Mouse (Mus musculus): ENCODE data around the gene Adam8.

GRCm38 (mm10) chr7:139930732-139931131, 61.6 kb downstream of the Adam8 start:
- TF ChIP-seq CTCF (IDR thresholded peaks at IDR 0.05) (peak; percentile 74), EP300 (IDR thresholded peaks at IDR 0.05) (no peak)

Measured in lung, postnatal 0 days (tissue).